Mouse (Mus musculus) myocyte (in vitro differentiated cells): ENCODE data around the gene Prkrip1. TPM values are rescaled to one million over a fixed set of nuclear protein-coding genes. Genes with fewer than 3 reads are reported as not detected.
A peak's percentile ranks its signal among the peaks of the same experiment; 100 is the strongest.

Experiments used
- H3K27me3 ChIP-seq: one replicate; pipeline ENCODE4 v1.6.1; 2011; ENCODE audit not compliant: control insufficient read depth, insufficient read depth, insufficient read length
- H3K36me3 ChIP-seq: one replicate; pipeline ENCODE4 v1.6.1; 2011; ENCODE audit not compliant: control insufficient read depth, insufficient read depth
- H3K4me2 ChIP-seq: one replicate; pipeline ENCODE4 v1.6.1; 2011; ENCODE audit warnings: low read depth, control low read depth
- H3K4me3 ChIP-seq: one replicate; pipeline ENCODE4 v1.5.1; 2011; ENCODE audit warnings: mild to moderate bottlenecking, control low read depth, moderate library complexity
- H3K79me2 ChIP-seq: one replicate; pipeline ENCODE4 v1.6.1; 2011; ENCODE audit not compliant: control insufficient read depth, insufficient read depth
- H3ac ChIP-seq: one replicate; pipeline ENCODE4 v1.6.1; 2011; ENCODE audit not compliant: control insufficient read depth, insufficient read length
- CEBPB ChIP-seq: IDR thresholded peaks from 2 replicates; pipeline ENCODE4 v1.6.1; 2011; ENCODE audit warnings: mild to moderate bottlenecking, moderate library complexity; ENCODE audit not compliant: poor library complexity, insufficient read depth, severe bottlenecking
- E2F4 ChIP-seq: IDR thresholded peaks from one replicate; pipeline ENCODE4 v1.6.1; 2011; ENCODE audit warnings: mild to moderate bottlenecking, control low read depth, moderate library complexity; ENCODE audit not compliant: insufficient read depth
- MAX ChIP-seq: IDR thresholded peaks from one replicate; pipeline ENCODE4 v1.6.1; 2011; ENCODE audit warnings: low read depth, mild to moderate bottlenecking, control low read depth
- MYOD1 ChIP-seq, 3 experiments: IDR thresholded peaks; one replicate each; pipeline ENCODE4 v1.6.1; 2011; ENCODE audit warnings: control low read depth in 2 of 3, low read depth in 2 of 3, mild to moderate bottlenecking in 2 of 3, moderate library complexity in 1 of 3; ENCODE audit not compliant: insufficient read length in 2 of 3, control insufficient read depth in 1 of 3
- MYOG ChIP-seq, 3 experiments: IDR thresholded peaks; one replicate each; pipeline ENCODE4 v1.6.1; 2011; ENCODE audit warnings: control low read depth in 2 of 3, low read depth in 2 of 3, mild to moderate bottlenecking in 2 of 3; ENCODE audit not compliant: insufficient read length in 2 of 3, control insufficient read depth in 1 of 3, insufficient read depth in 1 of 3
- POLR2A ChIP-seq: IDR thresholded peaks from one replicate; pipeline ENCODE4 v1.6.1; 2011; ENCODE audit warnings: low read depth, mild to moderate bottlenecking, control low read depth, moderate library complexity; ENCODE audit not compliant: insufficient read length
- POLR2AphosphoS2 ChIP-seq: IDR thresholded peaks from one replicate; pipeline ENCODE4 v1.6.1; 2011; ENCODE audit warnings: low read depth, control low read depth; ENCODE audit not compliant: insufficient read length
- REST ChIP-seq: IDR thresholded peaks from one replicate; pipeline ENCODE4 v1.6.1; 2011; ENCODE audit warnings: mild to moderate bottlenecking, control low read depth, moderate library complexity; ENCODE audit not compliant: insufficient read depth, insufficient read length
- SRF ChIP-seq: IDR thresholded peaks from one replicate; pipeline ENCODE4 v1.6.1; 2011; ENCODE audit warnings: low read depth; ENCODE audit not compliant: control insufficient read depth, insufficient read length
- TCF12 ChIP-seq: IDR thresholded peaks from one replicate; pipeline ENCODE4 v1.6.1; 2011; ENCODE audit warnings: mild to moderate bottlenecking, control low read depth; ENCODE audit not compliant: poor library complexity, insufficient read depth, severe bottlenecking
- TCF3 ChIP-seq: IDR thresholded peaks from one replicate; pipeline ENCODE4 v1.6.1; 2011; ENCODE audit warnings: low read depth, control low read depth; ENCODE audit not compliant: insufficient read length
- USF1 ChIP-seq: IDR thresholded peaks from one replicate; pipeline ENCODE4 v1.6.1; 2011; ENCODE audit warnings: low read depth, mild to moderate bottlenecking, control low read depth, moderate library complexity
- polyA plus RNA-seq: library from polyadenylated mRNA; unstranded; fragments of >200 nt; fragmentation: generic; extraction: Trizol; gene quantifications from one replicate; pipeline ENCODE4 v1.2.1, GENCODE M21; 2012; ENCODE audit warnings: missing spikeins

Prkrip1 gene
- polyA plus RNA-seq, 1 experiment, result 58.4 TPM

GRCm38 (mm10) chr5:136142746-136143145 is 56.0 kb downstream of the Prkrip1 start:
- no peak overlapping the region for H3ac ChIP-seq
- H3K79me2 ChIP-seq, result no peaks in the 10 kb centered on the region
- no peaks in the 10 kb centered on the region for H3K27me3 ChIP-seq
- no peak overlapping the region for H3K4me3 ChIP-seq
- peaks cover 2% of the 10 kb centered on the region for H3K36me3 ChIP-seq
- TF ChIP-seq REST (no peak), TCF12 (no peak), POLR2AphosphoS2 (no peak), USF1 (no peak), MYOG (IDR thresholded peaks at IDR 0.05; ENCODE audit: control insufficient read depth in 1 of 3, insufficient read depth in 1 of 3, insufficient read length in 2 of 3, low read depth in 2 of 3) (no peak), TCF3 (no peak), CEBPB (no peak), MAX (no peak), SRF (no peak), E2F4 (no peak), POLR2A (no peak), MYOD1 (IDR thresholded peaks at IDR 0.05; ENCODE audit: control insufficient read depth in 1 of 3, insufficient read length in 2 of 3, low read depth in 2 of 3) (no peak)
- no peak overlapping the region for H3K4me2 ChIP-seq

- H3K4me3 ChIP-seq, result no peak overlapping the region
- H3K79me2 ChIP-seq, result peaks cover 15% of the 10 kb centered on the region
- no peak overlapping the region for H3K4me2 ChIP-seq
- TF ChIP-seq TCF12 (no peak), POLR2A (no peak), REST (no peak), POLR2AphosphoS2 (no peak)
- H3K27me3 ChIP-seq, result no peaks in the 10 kb centered on the region
- no peak overlapping the region for H3ac ChIP-seq
- H3K36me3 ChIP-seq, result peaks cover 2% of the 10 kb centered on the region
Measured at GRCm38 (mm10) chr5:136140057-136140482, 58.7 kb downstream of the Prkrip1 start.

GRCm38 (mm10) chr5:136139393-136139792 is 59.4 kb downstream of the Prkrip1 start:
- Histone ChIP-seq H3K79me2 (peaks cover 20% of the 10 kb centered on the region), H3K27me3 (no peaks in the 10 kb centered on the region)
- TF ChIP-seq REST, result no peak
- TF ChIP-seq MYOD1 (IDR thresholded peaks at IDR 0.05; ENCODE audit: control insufficient read depth in 1 of 3, insufficient read length in 2 of 3, low read depth in 2 of 3), result no peak

GRCm38 (mm10) chr5:136137658-136138274 is 61.0 kb downstream of the Prkrip1 start:
- H3K36me3 ChIP-seq, result peaks cover 2% of the 10 kb centered on the region

More at GRCm38 (mm10) chr5:136139393-136139792, 59.4 kb downstream of the Prkrip1 start:
- Histone ChIP-seq H3ac (no peak overlapping the region), H3K4me2 (no peak overlapping the region), H3K36me3 (peaks cover 2% of the 10 kb centered on the region), H3K4me3 (no peak overlapping the region)

GRCm38 (mm10) chr5:136136292-136136990 is 62.3 kb downstream of the Prkrip1 start:
- Histone ChIP-seq H3ac (peak overlapping the region; percentile 45), H3K4me2 (peak overlapping the region; percentile 79), H3K36me3 (peaks cover 2% of the 10 kb centered on the region), H3K79me2 (peaks cover 20% of the 10 kb centered on the region), H3K27me3 (no peaks in the 10 kb centered on the region), H3K4me3 (peak overlapping the region; percentile 96)
- peak; percentile 40 for TF ChIP-seq POLR2A
- TF ChIP-seq REST, result no peak

More at GRCm38 (mm10) chr5:136137658-136138274, 61.0 kb downstream of the Prkrip1 start:
- H3K4me3 ChIP-seq, result peak overlapping the region; percentile 96
- H3K27me3 ChIP-seq, result no peaks in the 10 kb centered on the region
- H3ac ChIP-seq, result no peak overlapping the region
- TF ChIP-seq USF1 (no peak), TCF12 (no peak), MAX (no peak), POLR2A (no peak), CEBPB (no peak), POLR2AphosphoS2 (no peak), SRF (no peak)
- peaks cover 20% of the 10 kb centered on the region for H3K79me2 ChIP-seq
- H3K4me2 ChIP-seq, result no peak overlapping the region
